Mouse (Mus musculus) frontal cortex, postnatal 10 days (tissue): Measurements from ENCODE around the gene Gm13276.
A peak's percentile ranks its signal among the peaks of the same experiment; 100 is the strongest.
"Not testable (repeated sequence)": the region's sequence is repeated elsewhere in the genome, so short reads cannot be mapped to it uniquely, and the experiment has no call there.

Source experiments
- DNase-seq, 2 experiments: peaks; one replicate each; pipeline ENCODE4 v3.0.0; 2022; ENCODE audit warnings: low spot score in 2 of 2, mixed read lengths in 1 of 2

The Gm13276 gene

DNA sequence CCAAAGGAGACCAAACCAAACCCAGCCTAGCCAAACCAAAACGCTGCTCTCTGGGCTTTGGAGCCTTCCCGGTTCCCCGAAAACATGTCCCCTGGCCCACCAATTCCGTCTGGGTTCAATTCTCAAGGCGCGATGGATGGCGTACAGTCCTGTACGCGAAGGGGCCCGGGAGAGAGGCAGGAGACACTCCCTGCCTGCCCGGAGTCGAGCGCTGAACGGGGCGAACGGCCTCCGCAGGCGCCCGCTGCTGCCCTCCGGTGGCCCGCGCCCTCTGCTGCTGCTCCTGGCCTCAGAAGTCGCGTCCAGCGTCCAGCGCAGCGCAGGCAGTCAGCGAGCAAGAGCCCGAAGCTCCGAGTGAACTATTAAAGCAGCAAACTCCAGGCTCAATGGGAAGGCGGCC lies 3.2 kb upstream of the Gm13276 start:
- not testable (repeated sequence) for DNase-seq

- DNase-seq = peak; percentile 33 to 59
These were observed 2.9 kb downstream of the Gm13276 start, which contains the start of gene Gm13277 for GRCm38 (mm10) chr4:88788402-88788801. Gene Gm13277, plus strand, starts transcription at chr4:88788632.

DNA sequence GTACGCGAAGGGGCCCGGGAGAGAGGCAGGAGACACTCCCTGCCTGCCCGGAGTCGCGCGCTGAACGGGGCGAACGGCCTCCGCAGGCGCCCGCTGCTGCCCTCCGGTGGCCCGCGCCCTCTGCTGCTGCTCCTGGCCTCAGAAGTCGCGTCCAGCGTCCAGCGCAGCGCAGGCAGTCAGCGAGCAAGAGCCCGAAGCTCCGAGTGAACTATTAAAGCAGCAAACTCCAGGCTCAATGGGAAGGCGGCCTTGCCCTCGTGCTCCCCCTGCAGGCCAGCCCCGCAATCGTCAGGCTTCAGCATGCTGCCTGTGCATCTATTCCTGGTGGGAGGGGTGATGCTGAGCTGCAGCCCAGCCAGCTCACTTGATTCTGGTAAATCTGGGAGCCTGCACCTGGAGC lies 5.7 kb downstream of the Gm13276 start, which contains the start of gene Gm13278:
Gene Gm13278 (plus strand): TSS at position 301 of the 400 bp plus-strand sequence.
- not testable (repeated sequence) for DNase-seq

GRCm38 (mm10) chr4:88793936-88794675 lies 8.6 kb downstream of the Gm13276 start, which contains the start of gene Gm13275:
Gene Gm13275, plus strand, starts transcription at chr4:88794487.
- DNase-seq = peak; percentile 66

GRCm38 (mm10) chr4:88797097-88797496 lies 11.6 kb downstream of the Gm13276 start, which contains the start of gene Gm13279:
Gene Gm13279, plus strand, starts transcription at chr4:88797397.
- DNase-seq = not testable (repeated sequence)

- DNase-seq = not testable (repeated sequence)
These were observed 13.9 kb downstream of the Gm13276 start, which contains the start of gene Gm13285 for GRCm38 (mm10) chr4:88799365-88799764. Gene Gm13285, plus strand, starts transcription at chr4:88799665.

GRCm38 (mm10) chr4:88802954-88803353 lies 17.4 kb downstream of the Gm13276 start, which contains the start of gene Gm13287:
Gene Gm13287, plus strand, starts transcription at chr4:88803254.
- DNase-seq = not testable (repeated sequence)

GRCm38 (mm10) chr4:88805231-88805630 lies 19.7 kb downstream of the Gm13276 start, which contains the start of gene Gm13288:
Gene Gm13288, plus strand, starts transcription at chr4:88805531.
- DNase-seq = not testable (repeated sequence)

- not testable (repeated sequence) for DNase-seq
These were observed 20.3 kb downstream of the Gm13276 start for GRCm38 (mm10) chr4:88805761-88806160.

DNA sequence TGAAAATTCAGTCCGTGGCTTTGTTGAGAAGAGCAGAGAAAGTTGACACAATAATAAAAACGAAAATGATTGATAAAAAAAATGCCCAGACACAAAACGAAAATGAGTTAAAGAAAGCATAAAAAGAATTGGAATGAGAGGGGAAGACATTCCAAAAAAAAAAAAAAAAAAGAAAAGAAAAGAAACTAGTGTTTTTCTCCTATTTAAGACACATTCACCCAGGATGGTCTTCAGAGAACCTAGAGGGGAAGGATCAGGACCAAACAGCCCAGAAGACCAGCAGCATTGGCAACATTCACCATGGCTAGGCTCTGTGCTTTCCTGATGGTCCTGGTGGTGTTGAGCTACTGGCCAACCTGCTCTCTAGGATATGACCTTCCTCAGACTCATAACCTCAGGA lies 30.4 kb downstream of the Gm13276 start, which contains the start of gene Ifna7:
Gene Ifna7 (plus strand): TSS at position 301 of the 400 bp plus-strand sequence.
- no peak for DNase-seq

DNA sequence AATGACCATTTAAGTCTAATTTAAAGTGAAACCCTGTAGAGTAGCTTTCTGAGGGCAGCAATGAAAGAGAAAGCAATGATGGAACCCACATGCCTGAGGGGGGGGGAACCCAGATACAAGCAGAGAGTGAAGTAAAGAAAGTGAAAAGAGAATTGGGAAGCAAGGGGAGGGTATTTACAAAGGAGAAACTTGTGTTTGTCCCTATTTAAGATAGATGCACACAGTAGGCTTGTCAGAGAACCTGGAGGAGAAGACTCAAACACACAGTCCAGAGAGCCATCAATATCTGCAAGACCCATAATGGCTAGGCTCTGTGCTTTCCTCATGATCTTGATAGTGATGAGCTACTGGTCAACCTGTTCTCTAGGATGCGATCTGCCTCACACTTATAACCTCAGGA lies 34.1 kb downstream of the Gm13276 start, which contains the start of gene Ifna11:
Gene Ifna11 (plus strand): TSS at position 301 of the 400 bp plus-strand sequence.
- DNase-seq = no peak

DNA sequence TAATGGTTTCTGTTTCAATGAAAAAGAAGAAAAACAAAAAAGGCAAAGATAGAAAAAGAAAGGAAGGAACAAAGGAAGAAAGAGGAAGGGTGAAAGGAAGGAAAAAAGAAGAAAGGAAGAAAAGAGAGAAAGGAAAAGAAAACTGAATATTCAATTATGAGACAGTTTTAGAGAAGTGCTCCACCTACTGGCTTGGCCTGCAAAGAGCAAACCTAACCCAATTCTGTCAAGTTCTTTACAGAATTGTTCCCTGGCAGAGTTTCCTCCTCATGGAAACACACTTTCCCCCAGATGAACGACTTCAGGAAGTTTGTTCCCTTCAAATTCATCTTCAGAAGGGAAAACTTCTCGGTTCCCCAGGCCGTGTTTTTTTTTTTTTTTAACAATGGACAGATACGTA lies 37.5 kb downstream of the Gm13276 start:
- no peak for DNase-seq

GRCm38 (mm10) chr4:88827116-88827515 lies 41.6 kb downstream of the Gm13276 start, which contains the start of gene Ifna6:
Gene Ifna6, plus strand, starts transcription at chr4:88827416.
- DNase-seq = not testable (repeated sequence)

DNA sequence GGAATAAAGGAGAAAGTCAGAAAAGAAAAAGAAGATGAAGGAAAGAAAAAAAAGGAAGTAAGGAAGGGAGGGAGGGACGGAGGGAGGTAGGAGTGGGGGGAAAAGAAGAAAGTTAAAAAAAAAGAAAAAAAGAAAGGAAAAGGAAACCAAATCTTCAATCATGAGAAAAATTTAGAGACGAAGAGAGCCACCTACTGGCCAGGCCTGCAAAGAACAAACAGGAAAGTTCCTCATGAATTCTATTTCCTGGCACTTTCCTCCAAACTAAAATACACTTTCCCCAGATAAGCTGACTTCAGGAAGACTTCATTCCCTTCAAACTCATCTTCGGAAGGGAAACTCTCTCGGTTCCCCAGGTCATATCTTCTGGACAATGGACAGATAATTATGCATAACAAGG lies 45.0 kb downstream of the Gm13276 start:
- DNase-seq = peak in 1 of 2 experiments; percentile 18

GRCm38 (mm10) chr4:88835225-88835624 lies 49.7 kb downstream of the Gm13276 start, which contains the start of gene Ifna5:
Gene Ifna5, plus strand, starts transcription at chr4:88835525.
- DNase-seq = not testable (repeated sequence)
